Mouse (Mus musculus) retina, postnatal 1 day (tissue): Measurements from ENCODE around the gene Myrf.

ENCODE experiments used
- DNase-seq: peaks from one replicate; pipeline ENCODE4 v3.0.0-alpha.2; 2012

Gene Myrf

GRCm38 (mm10) chr19:10247165-10247564 is 6.6 kb upstream of the Myrf start:
- DNase-seq = no peak

GRCm38 (mm10) chr19:10244183-10244582 is 3.6 kb upstream of the Myrf start:
- peak; percentile 40 for DNase-seq

GRCm38 (mm10) chr19:10242916-10243315 is 2.4 kb upstream of the Myrf start:
- peak; percentile 35 for DNase-seq

- DNase-seq = no peak
These were observed 434 bp downstream of the Myrf start for GRCm38 (mm10) chr19:10239975-10240653.

GRCm38 (mm10) chr19:10239419-10239818 is 1.1 kb downstream of the Myrf start:
- DNase-seq = no peak

- DNase-seq = no peak
These were observed 2.1 kb downstream of the Myrf start for GRCm38 (mm10) chr19:10238477-10238876.

- no peak for DNase-seq
These were observed 4.6 kb downstream of the Myrf start for GRCm38 (mm10) chr19:10235784-10236565.

- no peak for DNase-seq
These were observed 8.1 kb downstream of the Myrf start for GRCm38 (mm10) chr19:10232327-10233017.

GRCm38 (mm10) chr19:10231871-10232270 is 8.7 kb downstream of the Myrf start:
- no peak for DNase-seq

GRCm38 (mm10) chr19:10231016-10231415 is 9.5 kb downstream of the Myrf start:
- DNase-seq = peak; percentile 36

- DNase-seq = no peak
These were observed 14.8 kb downstream of the Myrf start for GRCm38 (mm10) chr19:10225767-10226166.

- peak; percentile 60 for DNase-seq
These were observed 15.7 kb downstream of the Myrf start for GRCm38 (mm10) chr19:10224637-10225453.

GRCm38 (mm10) chr19:10223561-10223960 is 17.0 kb downstream of the Myrf start:
- no peak for DNase-seq

- DNase-seq = no peak
These were observed 17.9 kb downstream of the Myrf start for GRCm38 (mm10) chr19:10222656-10223055.

- peak; percentile 44 for DNase-seq
These were observed 19.0 kb downstream of the Myrf start for GRCm38 (mm10) chr19:10221585-10221984.

GRCm38 (mm10) chr19:10219593-10219992 is 21.0 kb downstream of the Myrf start:
- DNase-seq = no peak

- peak; percentile 73 for DNase-seq
These were observed 21.4 kb downstream of the Myrf start for GRCm38 (mm10) chr19:10219108-10219507.

GRCm38 (mm10) chr19:10216101-10216500 is 24.4 kb downstream of the Myrf start:
- DNase-seq = no peak

GRCm38 (mm10) chr19:10213796-10214471 is 26.6 kb downstream of the Myrf start:
- no peak for DNase-seq

- DNase-seq = no peak
These were observed 29.7 kb downstream of the Myrf start for GRCm38 (mm10) chr19:10210885-10211284.

GRCm38 (mm10) chr19:10208851-10209250 is 31.7 kb downstream of the Myrf start:
- DNase-seq = no peak

GRCm38 (mm10) chr19:10205051-10205450 is 35.5 kb downstream of the Myrf start:
- no peak for DNase-seq
